Mouse (Mus musculus): Measurements from ENCODE around the gene Siah1a. TPM values are rescaled to one million over a fixed set of nuclear protein-coding genes. Genes with fewer than 3 reads are reported as not detected.

Siah1a gene
- polyA plus RNA-seq, 1 experiment from 2014 or later, result 39.1 TPM

DNA sequence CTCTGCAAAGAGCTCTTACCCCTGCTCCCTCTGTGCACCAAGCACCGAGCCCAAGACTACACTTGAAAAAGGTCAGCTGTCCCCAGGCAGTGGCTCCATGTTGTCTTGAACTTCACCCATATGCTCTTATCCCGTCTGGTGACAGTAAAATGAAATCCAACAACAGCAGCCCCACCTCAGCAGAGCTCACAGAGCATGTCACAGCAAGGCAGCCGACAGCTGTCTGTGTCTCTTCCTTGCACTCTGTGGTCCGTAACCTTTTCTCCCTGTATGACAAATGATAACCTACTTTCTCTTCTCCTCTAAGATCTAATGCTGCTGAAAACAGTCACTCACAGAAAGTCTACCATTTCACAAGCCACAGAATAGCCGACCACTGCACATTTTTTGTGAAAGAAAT lies 39.0 kb downstream of the Siah1a start:
- Histone ChIP-seq H3K9me3 (ENCODE audit: control insufficient read depth, low read depth, low read length) (no peaks in the 10 kb centered on the region), H3K27me3 (ENCODE audit: control insufficient read depth, insufficient read depth, low read length) (no peaks in the 10 kb centered on the region), H3K27ac (ENCODE audit: low read length) (no peak overlapping the region), H3K4me2 (replicated peaks; ENCODE audit: low read depth, low read length) (no peak overlapping the region), H3K36me3 (ENCODE audit: control insufficient read depth, insufficient read depth, low read length) (no peaks in the 10 kb centered on the region; the same call in 1 of the 2 replicates), H3K4me1 (ENCODE audit: control insufficient read depth, insufficient read depth, low read length) (no peaks in the 10 kb centered on the region), H3K9ac (replicated peaks; ENCODE audit: low read depth, low read length) (no peak overlapping the region), H3K4me3 (ENCODE audit: low read depth, low read length) (no peak overlapping the region)
- 69% methylated on average over 5 of the region's 5 CpGs for WGBS
- ATAC-seq (ENCODE audit: insufficient number of reproducible peaks, insufficient read depth, low FRiP score, low read depth), result no peak

DNA sequence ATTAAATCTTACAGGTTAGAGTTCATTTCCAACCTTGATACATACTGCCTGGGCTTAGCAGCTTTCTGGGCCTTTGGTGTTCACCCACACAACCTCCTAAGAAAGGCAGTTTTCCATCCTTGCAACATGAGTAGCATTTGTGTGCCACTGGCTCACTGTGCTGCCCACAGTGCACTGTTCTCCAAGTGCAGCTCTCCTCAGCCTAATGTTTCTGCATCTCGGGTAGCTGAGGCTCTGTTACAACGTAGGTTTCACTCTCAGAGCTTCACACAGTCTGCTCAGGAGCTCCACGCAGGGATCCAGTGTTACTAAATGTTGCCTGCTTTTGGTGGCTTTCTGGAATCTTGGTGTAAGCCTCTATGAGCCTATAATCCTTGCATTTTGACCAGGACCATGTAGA lies 40.4 kb downstream of the Siah1a start:
- ATAC-seq (ENCODE audit: insufficient number of reproducible peaks, insufficient read depth, low FRiP score, low read depth), result no peak
- 81% methylated on average over 3 of the region's 3 CpGs for WGBS
- H3K27ac ChIP-seq (ENCODE audit: low read length), result no peak overlapping the region

DNA sequence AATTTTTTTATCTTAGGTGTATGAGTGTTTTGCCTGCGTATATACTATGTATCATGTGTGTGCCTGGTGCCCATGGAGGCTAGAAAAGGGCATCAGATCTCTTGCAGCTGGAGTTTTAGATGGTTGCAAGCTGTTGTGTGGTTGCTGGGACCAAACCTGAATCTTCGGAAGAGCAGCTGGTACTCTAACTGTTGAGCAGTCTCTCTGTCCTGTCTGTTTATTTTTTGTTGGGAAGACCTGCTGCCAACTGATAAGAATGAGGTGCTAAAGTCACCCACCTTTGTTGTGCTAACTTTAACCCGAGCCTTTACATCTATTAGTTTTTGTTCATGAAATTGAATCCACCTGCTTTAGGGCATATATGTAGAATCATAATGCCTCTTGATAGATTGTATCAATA lies 43.3 kb downstream of the Siah1a start:
- no peak for ATAC-seq (ENCODE audit: insufficient number of reproducible peaks, insufficient read depth, low FRiP score, low read depth)
- Histone ChIP-seq H3K4me3 (ENCODE audit: low read depth, low read length) (no peak overlapping the region), H3K4me2 (replicated peaks; ENCODE audit: low read depth, low read length) (no peak overlapping the region), H3K27me3 (ENCODE audit: control insufficient read depth, insufficient read depth, low read length) (no peaks in the 10 kb centered on the region), H3K36me3 (ENCODE audit: control insufficient read depth, insufficient read depth, low read length) (no peaks in the 10 kb centered on the region), H3K27ac (ENCODE audit: low read length) (no peak overlapping the region), H3K4me1 (ENCODE audit: control insufficient read depth, insufficient read depth, low read length) (no peaks in the 10 kb centered on the region), H3K9me3 (ENCODE audit: control insufficient read depth, low read depth, low read length) (no peaks in the 10 kb centered on the region), H3K9ac (replicated peaks; ENCODE audit: low read depth, low read length) (no peak overlapping the region)
- 74% methylated on average over 3 of the region's 3 CpGs for WGBS

More for the DNA sequence above, 40.4 kb downstream of the Siah1a start:
- H3K27me3 ChIP-seq (ENCODE audit: control insufficient read depth, insufficient read depth, low read length), result no peaks in the 10 kb centered on the region
- H3K4me2 ChIP-seq (replicated peaks; ENCODE audit: low read depth, low read length), result no peak overlapping the region
- no peak overlapping the region for H3K9ac ChIP-seq (replicated peaks; ENCODE audit: low read depth, low read length)
- no peaks in the 10 kb centered on the region; the same call in 1 of the 2 replicates for H3K36me3 ChIP-seq (ENCODE audit: control insufficient read depth, insufficient read depth, low read length)
- H3K4me3 ChIP-seq (ENCODE audit: low read depth, low read length), result no peak overlapping the region
- no peaks in the 10 kb centered on the region for H3K4me1 ChIP-seq (ENCODE audit: control insufficient read depth, insufficient read depth, low read length)
- no peaks in the 10 kb centered on the region for H3K9me3 ChIP-seq (ENCODE audit: control insufficient read depth, low read depth, low read length)

DNA sequence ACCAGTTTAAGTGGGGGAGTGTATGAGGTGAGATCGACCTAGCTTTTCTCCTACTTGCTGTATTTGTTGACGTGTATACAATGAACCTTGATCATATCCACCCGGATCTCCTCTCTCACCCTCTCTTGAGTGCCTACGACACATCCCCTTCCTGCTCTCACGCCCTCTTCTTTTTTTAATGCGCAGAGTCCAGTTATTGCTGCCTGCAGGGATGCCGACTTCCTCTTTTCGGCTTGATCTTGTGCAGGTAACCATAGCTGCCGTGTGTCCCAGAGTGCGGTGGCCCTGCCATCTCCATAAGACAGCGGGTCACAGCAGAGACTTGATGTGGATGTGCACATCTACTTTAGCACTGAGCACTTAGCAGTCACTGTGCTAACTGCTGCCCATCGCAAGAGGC lies 46.3 kb downstream of the Siah1a start:
- Histone ChIP-seq H3K4me2 (replicated peaks; ENCODE audit: low read depth, low read length) (no peak overlapping the region), H3K9me3 (ENCODE audit: control insufficient read depth, low read depth, low read length) (no peaks in the 10 kb centered on the region), H3K27me3 (ENCODE audit: control insufficient read depth, insufficient read depth, low read length) (no peaks in the 10 kb centered on the region), H3K36me3 (ENCODE audit: control insufficient read depth, insufficient read depth, low read length) (no peaks in the 10 kb centered on the region), H3K27ac (ENCODE audit: low read length) (no peak overlapping the region), H3K4me1 (ENCODE audit: control insufficient read depth, insufficient read depth, low read length) (no peaks in the 10 kb centered on the region), H3K4me3 (ENCODE audit: low read depth, low read length) (no peak overlapping the region), H3K9ac (replicated peaks; ENCODE audit: low read depth, low read length) (no peak overlapping the region)
- no peak for ATAC-seq (ENCODE audit: insufficient number of reproducible peaks, insufficient read depth, low FRiP score, low read depth)
- WGBS, result 88% methylated on average over 12 of the region's 12 CpGs

DNA sequence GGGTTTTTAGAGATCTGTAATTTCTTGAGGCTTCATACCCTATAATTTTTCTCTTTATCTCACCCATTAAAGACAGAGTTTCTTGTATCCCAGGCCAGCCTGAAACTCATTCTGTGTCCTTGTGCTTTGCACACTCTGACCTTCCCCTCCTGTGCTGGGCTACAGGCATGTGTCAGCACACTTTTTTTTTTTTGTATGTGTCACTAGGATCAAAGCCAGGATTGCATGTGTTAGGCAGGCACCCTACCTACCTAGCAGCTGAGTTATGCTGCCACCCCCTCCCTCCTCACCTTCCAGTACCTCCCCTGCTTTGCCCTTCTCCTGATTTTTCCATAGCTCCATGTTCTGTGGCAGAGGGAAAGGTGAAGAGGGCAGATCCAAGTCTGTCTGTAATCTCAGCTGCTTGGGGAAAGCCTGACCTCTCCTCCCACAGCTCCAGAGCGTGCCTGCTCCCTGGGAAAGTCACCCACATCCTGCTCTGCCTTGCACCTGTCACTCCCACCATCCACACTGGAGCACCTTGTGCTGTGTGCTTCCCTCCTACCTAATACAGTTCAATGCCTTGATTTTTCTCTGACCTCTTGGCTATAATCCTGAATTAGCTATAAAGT lies 46.8 kb downstream of the Siah1a start:
- H3K4me2 ChIP-seq (replicated peaks; ENCODE audit: low read depth, low read length), result no peak overlapping the region
- no peaks in the 10 kb centered on the region for H3K9me3 ChIP-seq (ENCODE audit: control insufficient read depth, low read depth, low read length)
- no peaks in the 10 kb centered on the region for H3K27me3 ChIP-seq (ENCODE audit: control insufficient read depth, insufficient read depth, low read length)
- no peak overlapping the region for H3K4me3 ChIP-seq (ENCODE audit: low read depth, low read length)
- no peaks in the 10 kb centered on the region for H3K4me1 ChIP-seq (ENCODE audit: control insufficient read depth, insufficient read depth, low read length)
- 75% methylated on average over 1 of the region's 1 CpGs for WGBS
- H3K27ac ChIP-seq (ENCODE audit: low read length), result no peak overlapping the region
- H3K36me3 ChIP-seq (ENCODE audit: control insufficient read depth, insufficient read depth, low read length), result no peaks in the 10 kb centered on the region
- no peak overlapping the region for H3K9ac ChIP-seq (replicated peaks; ENCODE audit: low read depth, low read length)
- ATAC-seq (ENCODE audit: insufficient number of reproducible peaks, insufficient read depth, low FRiP score, low read depth), result no peak

DNA sequence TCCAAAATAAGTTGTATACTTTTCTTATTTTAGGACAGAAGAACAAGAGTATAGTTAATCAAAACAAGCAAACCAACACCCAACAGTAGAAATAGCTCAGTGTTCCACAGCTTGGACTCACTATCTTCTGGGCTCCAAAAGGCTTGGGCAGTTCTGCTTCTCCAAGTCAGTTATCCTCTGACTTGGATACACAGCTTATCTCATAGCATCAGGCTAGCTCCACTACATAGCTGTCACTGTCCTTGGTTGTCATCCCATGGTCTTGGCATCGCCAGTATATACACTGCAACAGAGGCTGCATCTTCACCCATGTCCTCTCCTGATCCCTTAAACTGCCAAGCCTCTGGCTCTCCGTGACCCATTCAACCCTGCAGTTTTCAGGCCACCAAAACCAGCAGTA lies 50.0 kb downstream of the Siah1a start:
- no peaks in the 10 kb centered on the region for H3K9me3 ChIP-seq (ENCODE audit: control insufficient read depth, low read depth, low read length)
- no peaks in the 10 kb centered on the region for H3K4me1 ChIP-seq (ENCODE audit: control insufficient read depth, insufficient read depth, low read length)
- H3K9ac ChIP-seq (replicated peaks; ENCODE audit: low read depth, low read length), result no peak overlapping the region
- ATAC-seq (ENCODE audit: insufficient number of reproducible peaks, insufficient read depth, low FRiP score, low read depth), result no peak
- no peak overlapping the region for H3K27ac ChIP-seq (ENCODE audit: low read length)
- no peak overlapping the region for H3K4me2 ChIP-seq (replicated peaks; ENCODE audit: low read depth, low read length)
- 86% methylated on average over 2 of the region's 2 CpGs for WGBS
- no peaks in the 10 kb centered on the region for H3K36me3 ChIP-seq (ENCODE audit: control insufficient read depth, insufficient read depth, low read length)
- H3K27me3 ChIP-seq (ENCODE audit: control insufficient read depth, insufficient read depth, low read length), result no peaks in the 10 kb centered on the region
- H3K4me3 ChIP-seq (ENCODE audit: low read depth, low read length), result no peak overlapping the region

DNA sequence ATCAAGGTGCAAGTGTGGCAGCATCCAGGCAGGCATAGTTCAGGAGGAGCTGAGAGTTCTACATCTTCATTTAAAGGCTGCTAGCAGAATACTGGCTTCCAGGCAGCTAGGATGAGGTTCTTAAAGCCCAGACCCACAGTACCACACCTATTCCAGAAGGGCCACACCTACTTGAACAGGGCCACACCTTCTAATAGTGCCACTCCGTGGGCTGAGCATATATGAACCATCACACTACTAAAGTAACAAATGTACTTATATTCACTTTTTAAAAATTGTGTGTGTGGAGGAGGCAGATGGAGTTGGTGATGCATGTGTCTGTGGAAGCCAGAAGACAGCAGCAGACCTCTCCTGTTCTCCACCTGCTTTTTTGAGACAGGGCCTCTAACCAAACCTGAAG lies 51.7 kb downstream of the Siah1a start:
- no peaks in the 10 kb centered on the region for H3K4me1 ChIP-seq (ENCODE audit: control insufficient read depth, insufficient read depth, low read length)
- no peaks in the 10 kb centered on the region for H3K27me3 ChIP-seq (ENCODE audit: control insufficient read depth, insufficient read depth, low read length)
- WGBS, result 79% methylated on average over 1 of the region's 1 CpGs
- H3K4me3 ChIP-seq (ENCODE audit: low read depth, low read length), result no peak overlapping the region
- ATAC-seq (ENCODE audit: insufficient number of reproducible peaks, insufficient read depth, low FRiP score, low read depth), result no peak
- no peak overlapping the region for H3K9ac ChIP-seq (replicated peaks; ENCODE audit: low read depth, low read length)
- no peak overlapping the region for H3K4me2 ChIP-seq (replicated peaks; ENCODE audit: low read depth, low read length)
- H3K36me3 ChIP-seq (ENCODE audit: control insufficient read depth, insufficient read depth, low read length), result no peaks in the 10 kb centered on the region
- no peak overlapping the region for H3K27ac ChIP-seq (ENCODE audit: low read length)
- H3K9me3 ChIP-seq (ENCODE audit: control insufficient read depth, low read depth, low read length), result no peaks in the 10 kb centered on the region

DNA sequence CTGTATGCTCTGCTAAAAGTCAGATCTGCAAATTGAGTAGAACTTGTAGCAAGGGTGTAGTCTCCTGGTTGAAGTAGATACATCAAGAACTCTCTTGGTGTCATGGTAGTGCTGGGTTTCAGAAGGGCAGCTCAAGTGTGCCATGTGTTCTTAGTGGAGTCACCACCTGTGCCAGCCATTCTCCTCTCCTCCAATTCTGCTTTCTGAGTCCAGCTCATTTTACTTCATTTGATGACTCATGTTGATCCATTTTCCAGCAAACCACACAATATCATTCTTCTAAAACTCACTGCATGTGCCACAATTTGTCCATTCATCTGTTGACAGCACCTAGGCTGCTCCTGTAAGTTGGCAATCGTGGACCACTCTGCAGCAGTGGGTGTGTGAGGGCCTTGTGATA lies 53.6 kb downstream of the Siah1a start:
- Histone ChIP-seq H3K4me1 (ENCODE audit: control insufficient read depth, insufficient read depth, low read length) (no peaks in the 10 kb centered on the region), H3K27ac (ENCODE audit: low read length) (no peak overlapping the region), H3K9me3 (ENCODE audit: control insufficient read depth, low read depth, low read length) (no peaks in the 10 kb centered on the region), H3K4me2 (replicated peaks; ENCODE audit: low read depth, low read length) (no peak overlapping the region), H3K27me3 (ENCODE audit: control insufficient read depth, insufficient read depth, low read length) (no peaks in the 10 kb centered on the region), H3K9ac (replicated peaks; ENCODE audit: low read depth, low read length) (no peak overlapping the region), H3K36me3 (ENCODE audit: control insufficient read depth, insufficient read depth, low read length) (no peaks in the 10 kb centered on the region), H3K4me3 (ENCODE audit: low read depth, low read length) (no peak overlapping the region)
- no peak for ATAC-seq (ENCODE audit: insufficient number of reproducible peaks, insufficient read depth, low FRiP score, low read depth)
- 83% methylated on average over 1 of the region's 1 CpGs for WGBS

DNA sequence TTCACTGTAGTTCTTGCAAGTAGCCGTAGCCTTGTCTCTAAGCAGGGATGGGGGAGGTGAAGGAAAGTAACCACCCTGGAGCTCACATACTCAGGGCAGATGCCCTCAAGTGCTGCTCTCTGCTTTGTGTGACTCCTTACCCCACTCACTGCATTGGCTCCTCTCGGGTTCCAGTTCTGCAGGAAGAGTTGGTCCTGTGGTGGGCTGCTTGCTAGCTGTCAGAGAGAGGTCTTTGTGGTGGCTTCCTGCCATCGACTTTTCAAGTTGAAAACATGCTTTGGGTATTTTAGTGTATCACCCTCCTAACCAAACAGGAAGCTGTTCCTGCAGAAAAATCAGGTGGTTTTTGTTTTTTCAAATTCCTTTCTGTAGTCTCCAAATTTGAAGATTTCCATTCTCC lies 59.1 kb downstream of the Siah1a start:
- WGBS, result 74% methylated on average over 3 of the region's 3 CpGs
- Histone ChIP-seq H3K36me3 (ENCODE audit: control insufficient read depth, insufficient read depth, low read length) (no peaks in the 10 kb centered on the region), H3K4me1 (ENCODE audit: control insufficient read depth, insufficient read depth, low read length) (no peaks in the 10 kb centered on the region)

More for the DNA sequence above, 59.1 kb downstream of the Siah1a start:
- H3K4me2 ChIP-seq (replicated peaks; ENCODE audit: low read depth, low read length), result no peak overlapping the region
- no peak overlapping the region for H3K27ac ChIP-seq (ENCODE audit: low read length)
- H3K27me3 ChIP-seq (ENCODE audit: control insufficient read depth, insufficient read depth, low read length), result no peaks in the 10 kb centered on the region
- no peak overlapping the region for H3K9ac ChIP-seq (replicated peaks; ENCODE audit: low read depth, low read length)
- H3K9me3 ChIP-seq (ENCODE audit: control insufficient read depth, low read depth, low read length), result no peaks in the 10 kb centered on the region
- ATAC-seq (ENCODE audit: insufficient number of reproducible peaks, insufficient read depth, low FRiP score, low read depth), result no peak
- no peak overlapping the region for H3K4me3 ChIP-seq (ENCODE audit: low read depth, low read length)

Data from stomach, embryonic 14.5 days (tissue).